Mouse (Mus musculus) liver, embryonic 12.5 days (tissue): ENCODE results near the gene Bco2. TPM values are rescaled to one million over a fixed set of nuclear protein-coding genes. Genes with fewer than 3 reads are reported as not detected.

Experiments used
- ATAC-seq: fragments of 200-750 bp; cut with Nextera tagmentation; 2 replicates; pipeline ENCODE4 v1.8.0; 2017; ENCODE audit warnings: moderate number of reproducible peaks, mild to moderate bottlenecking, moderate library complexity
- H3K27ac ChIP-seq: fragments of 300-500 bp; sonication (generic); 2 replicates; pipeline ENCODE4 v1.5.1; 2016; ENCODE audit warnings: mild to moderate bottlenecking
- H3K27me3 ChIP-seq: fragments of 300-500 bp; sonication (generic); replicated peaks from 2 replicates; pipeline ENCODE4 v1.6.1; 2016; ENCODE audit warnings: mild to moderate bottlenecking, moderate library complexity
- H3K36me3 ChIP-seq: fragments of 300-500 bp; sonication (generic); 2 replicates; pipeline ENCODE4 v1.6.1; 2016; ENCODE audit warnings: mild to moderate bottlenecking, moderate library complexity
- H3K4me1 ChIP-seq: fragments of 300-500 bp; sonication (generic); 2 replicates; pipeline ENCODE4 v1.6.1; 2016
- H3K4me2 ChIP-seq: fragments of 300-500 bp; sonication (generic); 2 replicates; pipeline ENCODE4 v1.6.1; 2016; ENCODE audit warnings: mild to moderate bottlenecking, moderate library complexity
- H3K4me3 ChIP-seq: fragments of 300-500 bp; sonication (generic); 2 replicates; pipeline ENCODE4 v1.5.1; 2016; ENCODE audit warnings: mild to moderate bottlenecking, moderate library complexity
- H3K9ac ChIP-seq: fragments of 300-500 bp; sonication (generic); 2 replicates; pipeline ENCODE4 v1.6.1; 2016; ENCODE audit warnings: mild to moderate bottlenecking, moderate library complexity
- H3K9me3 ChIP-seq: fragments of 300-500 bp; sonication (generic); replicated peaks from 2 replicates; pipeline ENCODE4 v1.6.1; 2016; ENCODE audit warnings: mild to moderate bottlenecking, moderate library complexity
- WGBS: fragments of 180-500 bp; shearing (Covaris S2); methylation state at CpG from one replicate; pipeline ENCODE4 v1.1.7; 2016; ENCODE audit not compliant: insufficient replicate concordance; 5-methylcytosine and 5-hydroxymethylcytosine counted together
- polyA plus RNA-seq: library from polyadenylated mRNA; unstranded; fragments of >200 nt; fragmentation: Nextera tagmentation; extraction: Ambion mirVana; gene quantifications from 2 replicates; pipeline ENCODE4 v1.2.1, GENCODE M21; 2016

Gene Bco2
- polyA plus RNA-seq, 1 experiment from 2014 or later: 0.18 TPM

DNA sequence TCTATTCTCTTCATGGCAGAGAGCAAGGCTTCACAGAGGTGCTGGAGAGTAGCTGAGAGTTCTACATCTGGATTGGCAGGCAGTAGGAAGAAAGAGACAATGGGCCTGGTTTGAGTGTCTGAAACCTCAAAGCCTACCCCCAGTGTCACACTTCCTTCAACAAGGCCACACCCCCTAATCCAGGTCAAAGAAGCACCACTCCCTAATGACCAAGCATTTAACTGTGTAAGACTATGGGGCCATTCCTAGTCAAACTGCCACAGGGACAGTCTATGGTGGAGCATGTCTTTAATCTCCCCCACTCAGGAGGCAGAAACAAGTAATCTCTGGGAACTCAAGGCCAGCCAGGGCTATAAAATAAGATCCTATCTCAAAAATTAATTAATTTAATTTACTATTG lies 64.1 kb downstream of the Bco2 start:
- no peaks in the 10 kb centered on the region for H3K9me3 ChIP-seq
- H3K36me3 ChIP-seq: no peaks in the 10 kb centered on the region
- no peak overlapping the region for H3K27ac ChIP-seq
- H3K27me3 ChIP-seq: no peaks in the 10 kb centered on the region
- no peak overlapping the region for H3K9ac ChIP-seq
- peak; percentile 76 for ATAC-seq
- H3K4me3 ChIP-seq: no peak overlapping the region
- no peak overlapping the region for H3K4me2 ChIP-seq
- H3K4me1 ChIP-seq: peaks cover 16% of the 10 kb centered on the region

DNA sequence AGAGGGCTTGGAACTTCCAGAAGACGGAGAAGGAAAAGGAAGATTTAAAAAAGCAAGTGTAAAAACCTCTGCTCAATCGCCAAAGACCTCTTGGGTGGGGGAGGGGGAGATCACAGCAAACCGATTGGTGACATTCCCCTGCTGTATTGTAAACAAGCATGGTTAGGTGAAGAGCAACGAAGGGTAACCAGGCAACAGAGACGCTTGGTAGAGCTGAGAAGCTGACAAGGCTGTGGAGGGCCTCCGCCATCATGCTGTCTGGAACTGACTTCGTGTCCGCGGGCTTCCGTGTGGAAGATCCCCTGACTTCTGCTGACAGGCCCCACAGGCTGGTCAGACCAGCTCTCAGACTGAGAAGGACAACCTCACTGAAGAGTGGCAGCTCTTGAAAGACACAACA lies 69.5 kb downstream of the Bco2 start:
- Histone ChIP-seq H3K4me2 (peak overlapping the region; percentile 46), H3K9me3 (no peaks in the 10 kb centered on the region), H3K36me3 (no peaks in the 10 kb centered on the region), H3K27me3 (no peaks in the 10 kb centered on the region), H3K4me1 (peaks cover 4% of the 10 kb centered on the region), H3K4me3 (no peak overlapping the region), H3K9ac (no peak overlapping the region; the same call in 1 of the 2 replicates), H3K27ac (no peak overlapping the region)
- ATAC-seq: no peak
- WGBS: 14% methylated on average over 10 of the region's 10 CpGs

Other genes with a start within 250 kb of the Bco2 start
- 241 and 251 TPM in 2 replicates for gene Rpl10-ps3, start 210.2 kb downstream of the Bco2 start, polyA plus RNA-seq
- 0.15 and 0.23 TPM in 2 replicates for gene Plet1, start 60.7 kb downstream of the Bco2 start, polyA plus RNA-seq
- 46.8 and 47.6 TPM in 2 replicates for gene Pts, start 26.5 kb downstream of the Bco2 start, polyA plus RNA-seq
- gene Il18, start 354 bp downstream of the Bco2 start, polyA plus RNA-seq: 2.3 and 3.1 TPM in 2 replicates
- not detected in 2 replicates for gene Tex12, start 6.1 kb upstream of the Bco2 start, polyA plus RNA-seq
- 344 and 352 TPM in 2 replicates for gene Sdhd, start 48.6 kb upstream of the Bco2 start, polyA plus RNA-seq
- 229 and 237 TPM in 2 replicates for gene Timm8b, start 48.7 kb upstream of the Bco2 start, polyA plus RNA-seq
- gene Pih1d2, start 62.1 kb upstream of the Bco2 start, polyA plus RNA-seq: 1.9 and 2.4 TPM in 2 replicates
- gene Nkapd1, start 62.3 kb upstream of the Bco2 start, polyA plus RNA-seq: 12.5 and 13.1 TPM in 2 replicates
- 47.2 and 47.9 TPM in 2 replicates for gene Dlat, start 104.6 kb upstream of the Bco2 start, polyA plus RNA-seq
- 1.1 and 1.2 TPM in 2 replicates for gene Dixdc1, start 184.3 kb upstream of the Bco2 start, polyA plus RNA-seq
- gene 2310030G06Rik, start 191.4 kb upstream of the Bco2 start, polyA plus RNA-seq: 2.0 and 2.5 TPM in 2 replicates
- gene Cryab, start 196.1 kb upstream of the Bco2 start, polyA plus RNA-seq: 6.6 and 7.8 TPM in 2 replicates
- gene Hspb2, start 197.2 kb upstream of the Bco2 start, polyA plus RNA-seq: 0.82 and 1.2 TPM in 2 replicates
- gene Fdxacb1, start 213.1 kb upstream of the Bco2 start, polyA plus RNA-seq: 11.5 and 13.7 TPM in 2 replicates
- gene Alg9, start 219.8 kb upstream of the Bco2 start, polyA plus RNA-seq: 20.9 and 23.1 TPM in 2 replicates
- gene 1110032A03Rik, start 220.3 kb upstream of the Bco2 start, polyA plus RNA-seq: 14.5 and 15.1 TPM in 2 replicates